Mouse (Mus musculus): ENCODE results near the gene Gpnmb. TPM values are rescaled to one million over a fixed set of nuclear protein-coding genes. Genes with fewer than 3 reads are reported as not detected.

Gene Gpnmb
- polyA plus RNA-seq, 1 experiment from 2014 or later = 114 TPM

- TF ChIP-seq CTCF (IDR thresholded peaks at IDR 0.05) = no peak
- DNase-seq (ENCODE audit: low read depth, low spot score) = no peak
- H3K27me3 ChIP-seq = no peaks in the 10 kb centered on the region
- in situ Hi-C loops (cut with MboI; ENCODE audit: low pct_unique_long_range_greater_than_20kb) = no loop called here
- ChIA-PET CTCF (no interaction called here), POLR2A (interaction anchor here (1.0 kb wide), 1 partner anchor 10 kb away, joined by 3 read pairs; no protein-coding TSS in a partner anchor)
- no peak for ATAC-seq
These were observed 79.9 kb downstream of the Gpnmb start for GRCm38 (mm10) chr6:49116241-49116640.

- ATAC-seq (no peak), DNase-seq (ENCODE audit: low read depth, low spot score) (no peak)
- no peak for TF ChIP-seq CTCF (IDR thresholded peaks at IDR 0.05)
- ChIA-PET POLR2A (no interaction called here), CTCF (interaction anchor here (1.5 kb wide), 1 partner anchor 20 kb away, joined by 5 read pairs; no protein-coding TSS in a partner anchor)
- H3K27me3 ChIP-seq = no peaks in the 10 kb centered on the region
- in situ Hi-C loops (cut with MboI; ENCODE audit: low pct_unique_long_range_greater_than_20kb) = no loop called here
These were observed 82.1 kb downstream of the Gpnmb start for GRCm38 (mm10) chr6:49118446-49118845.

GRCm38 (mm10) chr6:49119462-49120135 is 83.3 kb downstream of the Gpnmb start:
- H3K27me3 ChIP-seq = no peaks in the 10 kb centered on the region
- DNase-seq (ENCODE audit: low read depth, low spot score) (no peak), ATAC-seq (no peak)
- CTCF ChIA-PET = interaction anchor here (1.3 kb wide), 1 partner anchor 10 kb away, joined by 3 read pairs; no protein-coding TSS in a partner anchor
- in situ Hi-C loops (cut with MboI; ENCODE audit: low pct_unique_long_range_greater_than_20kb) = no loop called here
- no peak for TF ChIP-seq CTCF (IDR thresholded peaks at IDR 0.05)
- POLR2A ChIA-PET = no interaction called here

- CTCF ChIA-PET = interaction anchor here (1.3 kb wide), 1 partner anchor 9 kb away, joined by 3 read pairs; no protein-coding TSS in a partner anchor
- in situ Hi-C loops (cut with MboI; ENCODE audit: low pct_unique_long_range_greater_than_20kb) = no loop called here
- ATAC-seq (no peak), DNase-seq (ENCODE audit: low read depth, low spot score) (no peak)
- TF ChIP-seq CTCF (IDR thresholded peaks at IDR 0.05) = no peak
- H3K27me3 ChIP-seq = no peaks in the 10 kb centered on the region
- POLR2A ChIA-PET = no interaction called here
These were observed 84.0 kb downstream of the Gpnmb start for GRCm38 (mm10) chr6:49120370-49120769.

Other genes starting within 250 kb of the Gpnmb start
- gene Tmem176a, start 195.6 kb upstream of the Gpnmb start, polyA plus RNA-seq (2021) = 1,783 TPM
- 2,760 TPM for gene Tmem176b, start 195.1 kb upstream of the Gpnmb start, polyA plus RNA-seq (2021)
- 22.4 TPM for gene Aoc1, start 163.7 kb upstream of the Gpnmb start, polyA plus RNA-seq (2021)
- not detected for gene 1600015I10Rik, start 106.7 kb upstream of the Gpnmb start, polyA plus RNA-seq (2021)
- gene Doxl2, start 61.6 kb upstream of the Gpnmb start, polyA plus RNA-seq (2021) = not detected
- not detected for gene Svs1, start 49.7 kb upstream of the Gpnmb start, polyA plus RNA-seq (2021)
- 48.0 TPM for gene Malsu1, start 37.2 kb downstream of the Gpnmb start, polyA plus RNA-seq (2021)
- gene Igf2bp3, start 178.4 kb downstream of the Gpnmb start, polyA plus RNA-seq (2021) = 2.4 TPM
- gene Tra2a, start 227.5 kb downstream of the Gpnmb start, polyA plus RNA-seq (2021) = 104 TPM

All from Patski (cell line).